Mouse (Mus musculus) ES-E14 (cell line): Measurements from ENCODE around the gene Diaph3. TPM values are rescaled to one million over a fixed set of nuclear protein-coding genes. Genes with fewer than 3 reads are reported as not detected.

Experiments
- DNase-seq: peaks from one replicate; pipeline ENCODE4 v3.0.0-alpha.2; 2013; ENCODE audit warnings: low read depth, low spot score
- H3K27ac ChIP-seq: 2 replicates; pipeline ENCODE4 v1.5.1; 2012; ENCODE audit warnings: low read depth, mild to moderate bottlenecking, low read length, moderate library complexity, mixed read lengths; ENCODE audit not compliant: poor library complexity, insufficient read depth, severe bottlenecking
- H3K36me3 ChIP-seq: 2 replicates; pipeline ENCODE4 v1.6.1; 2012; ENCODE audit warnings: mild to moderate bottlenecking, low read length, moderate library complexity, mixed read lengths; ENCODE audit not compliant: control insufficient read depth, poor library complexity, insufficient read depth, severe bottlenecking
- H3K4me1 ChIP-seq, 2 experiments: fragments of 150-350 bp in 1 of 2; sonication (generic) in 1 of 2; 2 replicates each; pipeline ENCODE4 v1.6.1; 2012; ENCODE audit warnings: low read length in 2 of 2, mild to moderate bottlenecking in 1 of 2, mixed read lengths in 1 of 2; ENCODE audit not compliant: control insufficient read depth in 2 of 2, insufficient read depth in 2 of 2, poor library complexity in 1 of 2
- H3K4me3 ChIP-seq, 2 experiments: fragments of 150-350 bp in 1 of 2; sonication (generic) in 1 of 2; 2 replicates each; pipeline ENCODE4 v1.5.1; 2012; ENCODE audit warnings: low read length in 2 of 2, low read depth in 1 of 2, mild to moderate bottlenecking in 1 of 2, mixed read lengths in 1 of 2; ENCODE audit not compliant: insufficient read depth in 1 of 2, poor library complexity in 1 of 2, severe bottlenecking in 1 of 2
- H3K9ac ChIP-seq: 2 replicates; pipeline ENCODE4 v1.6.1; 2012; ENCODE audit warnings: low read depth, mild to moderate bottlenecking, low read length, mixed read lengths; ENCODE audit not compliant: poor library complexity, insufficient read depth, severe bottlenecking
- H3K9me3 ChIP-seq: fragments of 150-350 bp; sonication (generic); 2 replicates; pipeline ENCODE4 v1.6.1; 2012; ENCODE audit warnings: low read depth, mild to moderate bottlenecking, low read length; ENCODE audit not compliant: control insufficient read depth, insufficient read depth
- CHD2 ChIP-seq: IDR thresholded peaks from 2 replicates; pipeline ENCODE4 v1.6.1; 2014; ENCODE audit warnings: mild to moderate bottlenecking, low read depth, low read length, inconsistent platforms
- HCFC1 ChIP-seq: IDR thresholded peaks from 2 replicates; pipeline ENCODE4 v1.6.1; 2012; ENCODE audit warnings: low read length, inconsistent platforms, borderline replicate concordance; ENCODE audit not compliant: insufficient read depth
- MAFK ChIP-seq: IDR thresholded peaks from 2 replicates; pipeline ENCODE4 v1.6.1; 2014; ENCODE audit warnings: mild to moderate bottlenecking, low read depth, low read length, inconsistent platforms; ENCODE audit not compliant: insufficient read depth
- ZC3H11A ChIP-seq: IDR thresholded peaks from 2 replicates; pipeline ENCODE4 v1.6.1; 2012; ENCODE audit warnings: low read depth, mild to moderate bottlenecking, inconsistent platforms, low read length, borderline replicate concordance
- ZNF384 ChIP-seq: IDR thresholded peaks from 2 replicates; pipeline ENCODE4 v1.6.1; 2012; ENCODE audit warnings: low read depth, low read length, inconsistent platforms
- in situ Hi-C, 2 experiments: fragments of 600-800 bp; cut with MboI; formaldehyde crosslinking; loops; one replicate each; pipeline ENCODE4 v1.15.1; 2025; ENCODE audit warnings: low sequenced_read_pairs in 2 of 2, inconsistent platforms in 1 of 2; ENCODE audit not compliant: unreplicated experiment in 2 of 2
- total RNA-seq: library from RNA; depleted of rRNA; stranded (reverse); fragments of 300-350 nt; gene quantifications from 2 replicates; pipeline ENCODE4 v1.2.3, GENCODE M21; 2012

Gene Diaph3
- total RNA-seq, 1 experiment: 13.1 TPM

- in situ Hi-C loops: no loop called here
- H3K27ac ChIP-seq: no peak overlapping the region
- TF ChIP-seq HCFC1 (no peak), MAFK (no peak)
- H3K36me3 ChIP-seq: peaks cover 4% of the 10 kb centered on the region; the same call in 1 of the 2 replicates
- H3K4me1 ChIP-seq: peaks cover 0 to 2% of the 10 kb centered on the region in 2 experiments; a peak in 2 of 4 replicates
- no peak for DNase-seq
- H3K9me3 ChIP-seq: no peaks in the 10 kb centered on the region
- H3K9ac ChIP-seq: no peak overlapping the region
- H3K4me3 ChIP-seq: no peak overlapping the region
Observed at GRCm38 (mm10) chr14:87083911-87084310, 57.1 kb downstream of the Diaph3 start.

- no peak overlapping the region for H3K4me3 ChIP-seq
- no peaks in the 10 kb centered on the region for H3K4me1 ChIP-seq
- DNase-seq: no peak
- in situ Hi-C loops: no loop called here
- no peak overlapping the region for H3K9ac ChIP-seq
- no peak overlapping the region for H3K27ac ChIP-seq
- H3K36me3 ChIP-seq: no peaks in the 10 kb centered on the region
- TF ChIP-seq CHD2: no peak
- TF ChIP-seq MAFK: no peak
- no peak for TF ChIP-seq ZNF384
- no peak for TF ChIP-seq ZC3H11A
- TF ChIP-seq HCFC1: no peak
- no peaks in the 10 kb centered on the region for H3K9me3 ChIP-seq
Observed at GRCm38 (mm10) chr14:87079725-87080124, 61.3 kb downstream of the Diaph3 start.

- DNase-seq: no peak
- H3K9me3 ChIP-seq: no peaks in the 10 kb centered on the region
- H3K4me1 ChIP-seq: no peaks in the 10 kb centered on the region
- H3K27ac ChIP-seq: no peak overlapping the region
- no peak for TF ChIP-seq CHD2
- TF ChIP-seq ZNF384: no peak
- TF ChIP-seq ZC3H11A: no peak
- TF ChIP-seq MAFK: no peak
- no peak for TF ChIP-seq HCFC1
- 0 out of 2 replicates have a peak, but pooled peaks cover 1% of the 10 kb centered on the region for H3K36me3 ChIP-seq
- in situ Hi-C loops: no loop called here
- no peak overlapping the region for H3K9ac ChIP-seq
- no peak overlapping the region for H3K4me3 ChIP-seq
Observed at GRCm38 (mm10) chr14:87075021-87075531, 66.0 kb downstream of the Diaph3 start.

- no peak overlapping the region for H3K9ac ChIP-seq
- H3K4me3 ChIP-seq: no peak overlapping the region
- H3K4me1 ChIP-seq: no peaks in the 10 kb centered on the region
- H3K27ac ChIP-seq: no peak overlapping the region
- no peak for DNase-seq
- H3K36me3 ChIP-seq: no peaks in the 10 kb centered on the region; the same call in 1 of the 2 replicates
- in situ Hi-C loops: no loop called here
- peaks cover 2% of the 10 kb centered on the region; the same call in 1 of the 2 replicates for H3K9me3 ChIP-seq
- TF ChIP-seq ZC3H11A (no peak), CHD2 (no peak), HCFC1 (no peak), ZNF384 (no peak), MAFK (no peak)
Observed at GRCm38 (mm10) chr14:87064281-87064680, 76.8 kb downstream of the Diaph3 start.

GRCm38 (mm10) chr14:87056169-87056568 is 84.9 kb downstream of the Diaph3 start:
- Histone ChIP-seq H3K27ac (no peak overlapping the region), H3K4me3 (no peak overlapping the region), H3K9ac (no peak overlapping the region), H3K4me1 (no peaks in the 10 kb centered on the region), H3K36me3 (peaks cover 1% of the 10 kb centered on the region; the same call in 1 of the 2 replicates), H3K9me3 (no peaks in the 10 kb centered on the region)
- TF ChIP-seq ZC3H11A: no peak
- no peak for TF ChIP-seq CHD2
- no peak for TF ChIP-seq ZNF384
- no peak for TF ChIP-seq MAFK
- no peak for TF ChIP-seq HCFC1
- DNase-seq: no peak
- in situ Hi-C loops: no loop called here
